Mouse (Mus musculus): ENCODE measurements around the gene Bag6. TPM values are rescaled to one million over a fixed set of nuclear protein-coding genes. Genes with fewer than 3 reads are reported as not detected.

The Bag6 gene
- polyA plus RNA-seq, 1 experiment from 2014 or later = 63.3 TPM

- no peaks in the 10 kb centered on the region for H3K27me3 ChIP-seq (ENCODE audit: control insufficient read depth, insufficient read depth, low read length)
- H3K4me3 ChIP-seq (ENCODE audit: control insufficient read depth in 1 of 2, insufficient read depth in 1 of 2, low read depth in 1 of 2, low read length in 2 of 2) = peak within 1 kb of the TSS; percentile 65 to 78
- H3K9ac ChIP-seq (ENCODE audit: low read length) = peak within 1 kb of the TSS; percentile 84
Measured at GRCm38 (mm10) chr17:35126206-35126611, 8.8 kb upstream of the Bag6 start, which contains the start of gene D17H6S53E. TSS of gene D17H6S53E (plus strand) at chr17:35126373.

DNA sequence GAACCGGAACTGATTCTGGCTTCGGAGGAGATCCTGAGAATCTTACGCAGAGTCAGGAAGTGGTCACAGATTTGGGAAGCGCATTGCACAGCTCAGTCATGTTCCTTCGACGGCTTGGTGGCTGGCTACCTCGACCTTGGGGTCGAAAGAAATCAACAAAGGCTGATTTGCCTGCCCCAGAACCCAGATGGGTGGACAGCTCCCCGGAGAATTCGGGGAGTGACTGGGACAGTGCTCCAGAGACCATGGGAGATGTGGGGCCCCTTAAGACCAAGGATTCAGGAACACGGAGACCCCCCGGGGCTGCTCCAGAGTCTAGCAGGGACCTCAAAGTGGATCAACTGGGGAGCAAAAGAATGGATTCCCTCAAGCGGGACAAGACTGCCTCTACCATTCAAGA lies 8.0 kb upstream of the Bag6 start:
- Histone ChIP-seq H3K27me3 (ENCODE audit: control insufficient read depth, insufficient read depth, low read length) (no peaks in the 10 kb centered on the region), H3K27ac (replicated peaks in 1 of 2; ENCODE audit: control insufficient read depth in 1 of 2, insufficient read depth in 1 of 2, low read depth in 2 of 2, low read length in 2 of 2) (peak overlapping the region in 1 of 2 experiments; percentile 83; a peak in 2 of 4 replicates), H3K9ac (ENCODE audit: low read length) (peak overlapping the region; percentile 84), H3K4me1 (ENCODE audit: control insufficient read depth in 2 of 2, insufficient read depth in 2 of 2, low read length in 2 of 2) (peaks cover 9 to 13% of the 10 kb centered on the region in 2 experiments), H3K4me3 (ENCODE audit: control insufficient read depth in 1 of 2, insufficient read depth in 1 of 2, low read depth in 1 of 2, low read length in 2 of 2) (peak overlapping the region; percentile 65 to 78), H3K4me2 (ENCODE audit: low read length) (peak overlapping the region; percentile 76), H3K36me3 (ENCODE audit: control insufficient read depth, insufficient read depth, low read length) (peaks cover 39% of the 10 kb centered on the region), H3K9me3 (ENCODE audit: control insufficient read depth, low read length) (no peaks in the 10 kb centered on the region)
- ATAC-seq (ENCODE audit: insufficient number of reproducible peaks, insufficient read depth, low FRiP score, low read depth) = no peak
- 62% methylated on average over 13 of the region's 13 CpGs for WGBS

More at GRCm38 (mm10) chr17:35126206-35126611, 8.8 kb upstream of the Bag6 start, which contains the start of gene D17H6S53E:
- Histone ChIP-seq H3K4me2 (ENCODE audit: low read length) (peak within 1 kb of the TSS; percentile 76), H3K36me3 (ENCODE audit: control insufficient read depth, insufficient read depth, low read length) (peaks cover 39% of the 10 kb centered on the region), H3K9me3 (ENCODE audit: control insufficient read depth, low read length) (no peaks in the 10 kb centered on the region), H3K4me1 (ENCODE audit: control insufficient read depth in 2 of 2, insufficient read depth in 2 of 2, low read length in 2 of 2) (peaks cover 9 to 13% of the 10 kb centered on the region in 2 experiments), H3K27ac (replicated peaks in 1 of 2; ENCODE audit: control insufficient read depth in 1 of 2, insufficient read depth in 1 of 2, low read depth in 2 of 2, low read length in 2 of 2) (peak within 1 kb of the TSS; percentile 82 to 83)
- 0% methylated on average over 36 of the region's 36 CpGs for WGBS
- ATAC-seq (ENCODE audit: insufficient number of reproducible peaks, insufficient read depth, low FRiP score, low read depth) = peak; percentile 54

- Histone ChIP-seq H3K9ac (ENCODE audit: low read length) (no peak overlapping the region), H3K27ac (replicated peaks in 1 of 2; ENCODE audit: control insufficient read depth in 1 of 2, insufficient read depth in 1 of 2, low read depth in 2 of 2, low read length in 2 of 2) (no peak overlapping the region), H3K27me3 (ENCODE audit: control insufficient read depth, insufficient read depth, low read length) (no peaks in the 10 kb centered on the region), H3K4me3 (ENCODE audit: control insufficient read depth in 1 of 2, insufficient read depth in 1 of 2, low read depth in 1 of 2, low read length in 2 of 2) (no peak overlapping the region), H3K36me3 (ENCODE audit: control insufficient read depth, insufficient read depth, low read length) (peaks cover 32% of the 10 kb centered on the region), H3K4me1 (ENCODE audit: control insufficient read depth in 2 of 2, insufficient read depth in 2 of 2, low read length in 2 of 2) (peaks cover 7 to 9% of the 10 kb centered on the region in 2 experiments), H3K9me3 (ENCODE audit: control insufficient read depth, low read length) (no peaks in the 10 kb centered on the region), H3K4me2 (ENCODE audit: low read length) (no peak overlapping the region)
- WGBS = 66% methylated on average over 11 of the region's 11 CpGs
- no peak for ATAC-seq (ENCODE audit: insufficient number of reproducible peaks, insufficient read depth, low FRiP score, low read depth)
Measured at GRCm38 (mm10) chr17:35128996-35129395, 6.0 kb upstream of the Bag6 start.

DNA sequence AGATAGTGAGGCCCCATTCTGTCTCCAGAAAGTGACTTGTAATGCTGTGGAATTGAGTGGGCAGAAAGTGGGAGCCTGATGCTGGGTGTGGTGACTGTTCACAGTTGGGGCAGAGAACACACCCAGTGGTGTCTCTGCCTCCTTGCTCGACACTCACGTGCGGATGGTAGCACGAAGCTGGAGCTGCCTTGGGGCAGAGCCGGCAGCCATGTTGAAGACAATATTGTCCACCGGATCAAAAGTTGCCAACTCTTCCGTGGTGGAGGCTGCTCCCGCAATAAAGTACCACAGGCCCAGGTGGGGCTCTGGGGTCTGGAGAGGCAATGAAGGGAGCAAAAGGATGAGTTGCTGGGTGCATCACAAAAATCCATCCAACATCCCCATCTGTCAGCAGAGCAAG lies 3.9 kb upstream of the Bag6 start:
- H3K27me3 ChIP-seq (ENCODE audit: control insufficient read depth, insufficient read depth, low read length) = no peaks in the 10 kb centered on the region
- no peaks in the 10 kb centered on the region for H3K9me3 ChIP-seq (ENCODE audit: control insufficient read depth, low read length)
- no peak overlapping the region for H3K4me3 ChIP-seq (ENCODE audit: control insufficient read depth in 1 of 2, insufficient read depth in 1 of 2, low read depth in 1 of 2, low read length in 2 of 2)
- no peak overlapping the region for H3K27ac ChIP-seq (replicated peaks in 1 of 2; ENCODE audit: control insufficient read depth in 1 of 2, insufficient read depth in 1 of 2, low read depth in 2 of 2, low read length in 2 of 2)
- H3K4me2 ChIP-seq (ENCODE audit: low read length) = no peak overlapping the region
- no peak for ATAC-seq (ENCODE audit: insufficient number of reproducible peaks, insufficient read depth, low FRiP score, low read depth)
- 82% methylated on average over 8 of the region's 8 CpGs for WGBS
- no peak overlapping the region for H3K9ac ChIP-seq (ENCODE audit: low read length)
- H3K36me3 ChIP-seq (ENCODE audit: control insufficient read depth, insufficient read depth, low read length) = peaks cover 20% of the 10 kb centered on the region
- peaks cover 0 to 7% of the 10 kb centered on the region in 2 experiments for H3K4me1 ChIP-seq (ENCODE audit: control insufficient read depth in 2 of 2, insufficient read depth in 2 of 2, low read length in 2 of 2)

GRCm38 (mm10) chr17:35131500-35132173 lies 3.3 kb upstream of the Bag6 start, which contains the start of gene Apom:
TSS of gene Apom (minus strand) at chr17:35132050.
- H3K27ac ChIP-seq (replicated peaks in 1 of 2; ENCODE audit: control insufficient read depth in 1 of 2, insufficient read depth in 1 of 2, low read depth in 2 of 2, low read length in 2 of 2) = no peak within 1 kb of the TSS
- ATAC-seq (ENCODE audit: insufficient number of reproducible peaks, insufficient read depth, low FRiP score, low read depth) = no peak
- H3K4me1 ChIP-seq (ENCODE audit: control insufficient read depth in 2 of 2, insufficient read depth in 2 of 2, low read length in 2 of 2) = peaks cover 6 to 8% of the 10 kb centered on the region in 2 experiments
- peaks cover 20% of the 10 kb centered on the region for H3K36me3 ChIP-seq (ENCODE audit: control insufficient read depth, insufficient read depth, low read length)
- H3K27me3 ChIP-seq (ENCODE audit: control insufficient read depth, insufficient read depth, low read length) = no peaks in the 10 kb centered on the region
- no peak within 1 kb of the TSS for H3K9ac ChIP-seq (ENCODE audit: low read length)
- H3K9me3 ChIP-seq (ENCODE audit: control insufficient read depth, low read length) = no peaks in the 10 kb centered on the region
- no peak within 1 kb of the TSS for H3K4me2 ChIP-seq (ENCODE audit: low read length)
- 82% methylated on average over 15 of the region's 15 CpGs for WGBS
- H3K4me3 ChIP-seq (ENCODE audit: control insufficient read depth in 1 of 2, insufficient read depth in 1 of 2, low read depth in 1 of 2, low read length in 2 of 2) = no peak within 1 kb of the TSS

DNA sequence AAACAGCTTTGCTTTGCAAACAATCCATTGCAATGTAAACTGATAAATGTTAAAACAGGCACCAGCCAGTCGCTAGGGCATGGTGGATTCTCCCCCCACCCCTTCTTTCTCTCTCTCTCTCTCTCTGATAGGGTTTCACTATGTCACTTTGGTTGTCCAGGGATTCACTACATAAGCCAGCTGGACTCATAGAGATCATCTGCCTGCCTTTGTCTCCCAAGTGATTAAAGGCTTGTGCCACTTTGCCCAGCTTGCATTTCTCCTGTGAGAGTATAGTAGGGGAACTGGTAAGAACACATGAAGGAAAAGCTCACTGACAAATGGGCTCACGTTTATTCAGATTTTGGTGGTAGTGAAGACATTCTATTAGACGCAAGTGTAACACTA lies 2.8 kb upstream of the Bag6 start:
- 73% methylated on average over 3 of the region's 3 CpGs for WGBS
- H3K4me1 ChIP-seq (ENCODE audit: control insufficient read depth in 2 of 2, insufficient read depth in 2 of 2, low read length in 2 of 2) = peaks cover 6 to 11% of the 10 kb centered on the region in 2 experiments
- ATAC-seq (ENCODE audit: insufficient number of reproducible peaks, insufficient read depth, low FRiP score, low read depth) = no peak

DNA sequence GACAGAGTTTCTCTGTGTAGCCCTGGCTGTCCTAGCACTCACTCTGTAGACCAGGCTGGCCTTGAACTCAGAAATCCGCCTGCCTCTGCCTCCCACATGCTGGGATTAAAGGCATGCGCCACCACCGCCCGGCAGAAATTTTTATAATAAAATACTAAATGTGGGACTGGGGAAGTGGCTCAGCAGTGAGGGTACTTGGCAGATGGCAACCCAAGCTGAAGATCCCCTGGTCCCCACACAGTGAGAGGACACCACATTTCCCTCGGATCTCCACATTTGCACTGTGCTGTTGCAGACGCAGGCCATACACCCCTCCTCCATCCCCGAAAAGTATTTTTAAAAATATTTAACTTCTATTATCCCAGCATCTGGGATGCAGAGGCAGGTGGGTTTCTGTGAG lies 1.5 kb upstream of the Bag6 start:
- Histone ChIP-seq H3K9me3 (ENCODE audit: control insufficient read depth, low read length) (no peaks in the 10 kb centered on the region), H3K27ac (replicated peaks in 1 of 2; ENCODE audit: control insufficient read depth in 1 of 2, insufficient read depth in 1 of 2, low read depth in 2 of 2, low read length in 2 of 2) (no peak overlapping the region), H3K4me1 (ENCODE audit: control insufficient read depth in 2 of 2, insufficient read depth in 2 of 2, low read length in 2 of 2) (peaks cover 4 to 13% of the 10 kb centered on the region in 2 experiments; a peak in 3 of 4 replicates), H3K36me3 (ENCODE audit: control insufficient read depth, insufficient read depth, low read length) (peaks cover 29% of the 10 kb centered on the region), H3K4me3 (ENCODE audit: control insufficient read depth in 1 of 2, insufficient read depth in 1 of 2, low read depth in 1 of 2, low read length in 2 of 2) (no peak overlapping the region), H3K27me3 (ENCODE audit: control insufficient read depth, insufficient read depth, low read length) (no peaks in the 10 kb centered on the region), H3K9ac (ENCODE audit: low read length) (no peak overlapping the region), H3K4me2 (ENCODE audit: low read length) (no peak overlapping the region)
- WGBS = 94% methylated on average over 7 of the region's 7 CpGs
- no peak for ATAC-seq (ENCODE audit: insufficient number of reproducible peaks, insufficient read depth, low FRiP score, low read depth)

More for the DNA sequence above, 2.8 kb upstream of the Bag6 start:
- Histone ChIP-seq H3K4me3 (ENCODE audit: control insufficient read depth in 1 of 2, insufficient read depth in 1 of 2, low read depth in 1 of 2, low read length in 2 of 2) (no peak overlapping the region), H3K36me3 (ENCODE audit: control insufficient read depth, insufficient read depth, low read length) (peaks cover 20% of the 10 kb centered on the region), H3K4me2 (ENCODE audit: low read length) (no peak overlapping the region), H3K9ac (ENCODE audit: low read length) (no peak overlapping the region), H3K9me3 (ENCODE audit: control insufficient read depth, low read length) (no peaks in the 10 kb centered on the region), H3K27me3 (ENCODE audit: control insufficient read depth, insufficient read depth, low read length) (no peaks in the 10 kb centered on the region), H3K27ac (replicated peaks in 1 of 2; ENCODE audit: control insufficient read depth in 1 of 2, insufficient read depth in 1 of 2, low read depth in 2 of 2, low read length in 2 of 2) (no peak overlapping the region)
